Mouse (Mus musculus) olfactory bulb, adult 2 months (tissue): ENCODE measurements around the gene Sun1.

Experiments used
- CTCF ChIP-seq: fragments of 200-500 bp; IDR thresholded peaks from 2 replicates; pipeline ENCODE4 v1.5.1; 2012; ENCODE audit warnings: low read depth, mild to moderate bottlenecking, low read length, moderate library complexity; ENCODE audit not compliant: insufficient read depth
- POLR2A ChIP-seq: fragments of 200-500 bp; IDR thresholded peaks from 2 replicates; pipeline ENCODE4 v1.6.1; 2012; ENCODE audit warnings: mild to moderate bottlenecking, low read depth, low read length, moderate library complexity; ENCODE audit not compliant: insufficient read depth

DNA sequence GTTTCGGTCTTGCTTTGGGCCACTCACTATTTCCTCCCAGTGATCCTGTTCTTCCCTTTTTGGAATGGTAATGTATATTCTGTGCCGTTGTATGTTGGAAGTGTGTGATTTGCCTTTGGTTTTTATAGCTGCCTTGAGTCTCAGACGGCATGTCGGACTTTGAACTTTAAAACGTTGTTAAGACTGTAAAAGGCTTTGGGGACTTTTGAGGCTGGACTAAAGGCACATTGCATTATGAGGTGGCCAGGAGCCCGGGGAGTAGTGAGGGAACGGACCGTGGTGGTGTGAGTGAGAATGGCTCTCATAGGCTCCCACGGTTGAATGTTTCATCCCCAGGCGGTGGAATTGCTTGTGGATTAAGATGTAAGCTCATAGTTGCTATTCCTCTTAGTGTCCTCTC is 96.7 kb downstream of the Sun1 start:
- TF ChIP-seq POLR2A (no peak), CTCF (no peak)
